Mouse (Mus musculus): ENCODE measurements around the gene Apip.
A peak's percentile ranks its signal among the peaks of the same experiment; 100 is the strongest.

Apip gene

DNA sequence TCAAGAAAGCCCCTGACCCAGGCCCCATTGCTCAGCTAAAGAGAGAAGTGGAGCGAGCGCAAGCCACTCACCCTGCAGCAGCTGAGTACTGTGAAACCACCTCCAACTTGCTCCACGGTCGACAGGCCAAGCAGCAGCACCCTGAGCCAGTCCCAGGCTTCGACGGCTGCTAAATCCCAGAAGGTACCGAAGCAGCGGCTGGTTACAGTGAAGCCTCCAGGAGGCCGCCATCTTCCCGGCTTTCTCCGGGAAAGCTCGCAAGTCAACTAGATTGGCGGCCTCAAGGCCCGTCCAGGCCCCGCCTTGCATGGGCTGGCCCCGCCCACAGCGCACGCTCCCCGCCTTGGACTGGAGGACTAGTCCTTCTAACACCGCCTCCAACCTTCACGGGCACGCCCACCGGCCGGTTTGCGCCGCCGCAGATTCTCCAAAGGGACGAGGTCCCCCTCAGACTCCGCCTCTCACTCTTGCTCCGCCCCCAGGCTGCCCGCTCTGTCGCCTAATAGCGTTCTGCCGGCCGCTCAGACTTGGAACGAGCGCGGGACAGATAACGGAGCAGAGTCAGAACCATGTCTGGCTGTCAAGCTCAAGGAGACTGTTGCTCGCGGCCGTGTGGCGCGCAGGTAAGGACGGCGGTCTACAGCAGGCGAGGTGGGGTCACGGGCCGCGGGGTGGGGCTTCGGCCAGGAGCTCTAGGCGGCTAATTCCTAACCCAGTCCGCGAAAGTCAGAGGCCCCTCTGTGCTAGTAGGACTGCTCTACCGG is at the start of gene Apip, which contains the start of gene Pdhx:
TSS of gene Apip (plus strand) at position 457 of the 764 bp plus-strand sequence.
TSS of gene Pdhx (minus strand) at position 295 of the 764 bp plus-strand sequence.
- DNase-seq: peak; percentile 100

DNA sequence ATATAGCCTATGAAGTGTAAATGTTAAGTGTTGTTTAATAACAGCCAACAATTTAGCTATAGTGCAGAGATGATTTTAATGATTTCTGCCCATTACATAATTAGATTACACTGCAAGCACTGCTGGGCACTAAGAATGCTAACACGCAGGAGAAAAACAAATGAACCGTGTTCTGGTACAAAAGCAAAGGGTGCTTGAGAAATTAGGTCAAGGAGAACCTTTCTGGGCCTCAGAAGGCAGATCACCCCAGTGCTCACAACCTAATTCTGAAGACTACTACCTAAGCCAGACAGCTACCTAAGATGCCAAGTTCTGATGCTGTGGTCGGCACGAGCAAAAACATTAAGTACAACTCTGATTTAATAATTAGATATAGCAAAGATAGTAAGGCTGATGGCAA is 35.6 kb upstream of the Apip start:
- DNase-seq: peak in 1 of 2 experiments; percentile 28

DNA sequence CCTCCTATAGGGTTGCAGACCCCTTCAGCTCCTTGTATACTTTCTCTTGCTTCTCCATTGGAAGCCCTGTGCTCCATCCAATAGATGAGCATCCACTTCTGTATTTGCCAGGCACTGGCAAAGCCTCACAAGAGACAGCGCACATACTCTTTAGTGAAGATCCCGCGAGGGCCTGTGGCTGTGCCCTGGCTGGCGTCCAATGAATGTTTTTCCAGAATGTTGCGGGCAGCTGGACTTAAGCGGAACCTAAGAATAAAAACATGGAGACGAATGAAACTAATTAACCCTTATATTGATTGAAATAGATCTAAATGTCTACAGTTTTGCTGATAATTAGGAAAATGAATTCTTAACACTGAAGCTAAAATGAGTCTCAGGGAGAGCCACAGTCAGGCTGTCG is 32.6 kb upstream of the Apip start:
- peak in 1 of 2 experiments; percentile 27 for DNase-seq

DNA sequence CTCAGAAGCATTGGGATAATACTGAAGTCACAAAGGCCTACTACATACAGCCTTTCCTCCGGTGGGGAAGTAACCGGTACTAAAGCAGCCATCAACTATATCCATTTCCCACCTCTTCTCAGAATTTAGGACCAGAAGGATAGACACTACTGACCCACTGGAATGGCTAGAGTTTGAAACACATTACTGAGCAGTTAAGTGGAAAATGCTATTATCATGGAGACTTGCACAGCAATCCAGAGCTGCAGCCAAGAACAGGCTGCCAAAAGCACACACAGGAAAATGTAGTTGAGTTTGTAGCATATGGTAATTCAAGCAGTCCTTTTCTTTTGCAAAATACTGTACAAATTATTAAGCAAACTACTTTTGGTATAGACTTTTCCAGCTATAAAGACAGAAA is 28.2 kb upstream of the Apip start:
- no peak for DNase-seq

DNA sequence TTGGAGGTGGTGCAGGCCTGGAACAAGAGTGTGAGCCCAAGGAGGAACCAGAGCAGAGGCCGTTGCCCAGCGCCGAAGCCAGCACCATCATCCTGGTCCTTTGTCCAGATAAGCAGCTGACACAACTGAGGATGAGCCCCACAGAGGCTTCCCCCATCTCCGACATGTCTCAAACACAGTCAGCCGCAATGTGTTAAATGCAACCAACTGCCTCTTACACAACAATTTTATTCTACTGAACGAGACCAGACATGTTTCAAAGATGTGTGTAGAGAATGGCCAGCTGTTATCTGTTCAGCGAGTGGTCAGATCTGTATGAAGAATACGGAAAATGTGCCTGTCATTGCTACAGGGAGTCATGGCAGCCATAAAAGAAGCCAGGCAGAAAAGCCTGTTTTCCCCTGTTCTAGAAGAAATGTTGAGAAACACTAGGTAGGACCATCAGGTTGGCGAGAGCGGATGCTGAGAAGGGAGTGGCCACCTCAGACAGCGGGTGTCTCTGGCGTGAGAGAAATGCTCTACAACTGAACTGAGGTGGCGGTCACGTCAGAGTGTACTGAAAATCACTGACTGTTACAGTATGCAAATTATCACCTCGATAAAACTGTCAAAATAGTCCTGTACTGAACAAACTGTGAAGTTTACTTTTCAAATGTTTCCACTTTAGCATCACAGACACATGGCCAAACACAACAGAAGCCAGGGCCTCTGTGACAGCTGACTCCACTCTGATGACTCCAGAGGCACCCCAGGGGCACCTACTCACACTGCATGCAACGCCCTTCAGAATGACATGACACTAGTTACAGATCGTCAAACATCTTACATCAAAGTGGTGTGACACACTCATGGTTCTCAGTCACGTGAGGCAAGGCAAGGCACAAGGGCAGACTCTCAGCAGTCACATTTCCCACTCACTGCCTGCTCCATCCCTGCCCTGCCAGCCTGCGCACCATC is 21.3 kb upstream of the Apip start:
- DNase-seq: no peak

DNA sequence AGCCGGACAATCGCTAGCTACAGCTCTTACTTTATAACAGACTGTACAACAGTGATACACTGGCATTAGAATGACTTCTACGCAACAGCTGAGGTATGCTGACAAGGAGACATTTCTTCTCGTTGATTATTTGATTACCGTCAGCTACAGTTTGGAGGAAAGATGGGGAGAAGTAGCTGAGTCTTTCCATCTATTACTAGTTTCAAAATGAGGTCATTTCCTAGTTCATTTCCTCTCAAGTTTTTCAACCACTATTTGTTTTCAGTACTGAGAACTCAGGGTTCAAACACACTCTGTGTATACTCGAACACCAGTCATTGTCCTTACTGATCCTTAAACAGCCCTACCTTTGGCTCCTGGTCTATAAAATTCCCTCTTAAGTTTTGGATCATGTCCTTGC is 17.7 kb upstream of the Apip start:
- no peak for DNase-seq

DNA sequence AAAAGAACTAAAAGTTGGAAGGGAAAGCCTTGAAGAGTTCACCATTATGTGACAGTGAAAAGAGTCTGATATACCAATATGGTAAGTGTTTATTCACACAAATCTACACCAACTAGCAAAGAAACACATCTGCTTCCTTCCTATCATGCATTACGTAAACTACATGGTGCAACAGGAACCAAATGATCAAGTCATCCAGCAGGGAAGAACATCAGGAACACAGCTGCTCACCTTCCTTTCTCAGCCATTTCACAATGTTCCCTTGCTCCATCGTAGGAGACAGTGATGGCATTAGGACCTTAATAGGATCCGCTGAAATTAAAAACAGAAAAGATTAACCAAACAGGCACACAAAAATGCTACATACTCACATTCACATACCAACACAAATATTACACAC is 15.2 kb upstream of the Apip start:
- no peak for DNase-seq

DNA sequence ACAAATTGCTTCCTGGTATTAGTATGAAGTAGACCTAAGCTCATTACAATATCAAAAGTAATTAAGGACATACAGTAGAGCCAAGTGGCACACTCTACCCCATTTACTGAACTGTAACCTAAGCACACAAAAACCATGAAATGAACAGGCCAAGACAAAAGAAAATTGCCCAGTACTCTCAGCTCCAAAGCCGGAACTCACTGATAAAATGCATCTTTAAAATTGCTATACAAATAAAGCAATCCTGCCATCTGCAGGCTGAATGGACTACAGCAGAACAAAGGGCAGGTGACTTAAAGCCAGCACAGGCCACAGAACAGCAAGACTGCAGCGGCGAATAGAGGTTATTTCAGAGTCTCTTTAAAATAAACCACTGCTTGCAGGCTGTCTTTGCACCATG is 10.6 kb upstream of the Apip start:
- peak; percentile 51 to 75 for DNase-seq

DNA sequence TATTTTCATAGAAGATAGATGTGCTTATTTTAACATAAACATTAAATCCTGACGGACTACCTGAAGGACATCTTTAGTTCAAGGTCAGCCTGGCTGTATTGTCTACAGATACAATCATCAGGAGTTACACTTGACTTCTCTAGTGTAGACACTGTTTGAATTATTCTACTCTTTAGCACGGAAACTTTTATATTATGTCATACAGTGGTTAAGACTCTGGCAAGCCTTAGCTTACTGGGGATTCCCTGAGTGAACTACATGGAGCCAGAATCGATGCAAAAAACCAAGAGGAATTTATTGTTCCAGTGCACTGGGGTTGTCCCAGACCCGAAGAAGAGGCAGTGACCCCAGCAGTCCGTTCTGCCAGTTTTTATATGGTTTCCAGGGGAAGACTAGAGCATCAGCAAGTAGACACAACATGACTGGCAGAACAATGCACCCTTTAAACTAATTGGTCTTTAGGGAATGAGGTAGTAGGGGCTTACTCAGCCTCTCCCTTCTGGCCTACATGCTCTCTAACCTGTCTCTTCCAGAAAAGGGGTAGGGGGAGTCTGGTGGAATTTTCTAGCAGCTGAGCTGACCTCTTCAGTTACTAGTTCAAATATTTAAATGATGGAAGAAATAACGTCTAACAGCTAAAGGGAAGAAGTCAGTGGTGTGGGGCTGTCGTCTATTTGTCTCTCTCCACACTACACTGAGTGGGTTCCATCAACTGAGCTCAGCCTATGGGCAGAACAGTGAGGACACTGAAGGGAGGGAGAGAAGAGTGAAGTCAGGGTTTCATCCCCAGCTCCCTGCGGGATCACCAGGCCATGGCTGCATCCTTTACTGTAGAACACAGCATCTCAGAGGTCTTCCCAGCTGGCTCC is 6.6 kb upstream of the Apip start:
- no peak for DNase-seq

DNA sequence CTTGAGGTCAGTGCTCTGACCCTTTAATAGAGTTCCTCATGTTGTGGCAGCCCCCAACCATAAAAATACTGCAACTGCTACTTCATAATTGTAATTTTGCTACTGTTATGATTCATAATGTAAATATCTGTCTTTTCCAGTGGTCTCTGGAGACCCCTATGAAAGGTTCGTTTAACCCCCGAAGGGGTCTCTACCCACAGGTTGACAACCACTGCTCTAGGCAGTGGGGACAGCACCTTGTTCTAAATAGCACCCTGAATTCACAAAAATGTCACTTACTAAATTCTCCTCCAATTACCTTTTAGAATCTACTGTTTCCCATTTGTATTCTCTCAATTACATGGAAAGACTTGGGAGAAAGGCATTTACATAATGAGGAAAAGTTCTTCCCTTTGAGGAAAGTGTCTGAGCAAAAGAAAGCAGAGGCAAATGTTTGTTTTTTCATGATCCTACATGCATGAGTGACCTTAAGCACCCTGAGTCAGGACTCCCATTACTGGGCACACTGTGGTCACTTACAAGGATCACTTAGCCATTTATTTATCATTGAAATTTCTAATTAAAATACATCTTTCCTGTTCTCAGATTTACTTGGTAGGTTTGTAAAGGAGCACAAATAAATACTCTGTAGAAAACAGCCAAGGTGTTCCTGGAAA is 5.8 kb upstream of the Apip start:
- peak in 1 of 2 experiments; percentile 21 for DNase-seq

DNA sequence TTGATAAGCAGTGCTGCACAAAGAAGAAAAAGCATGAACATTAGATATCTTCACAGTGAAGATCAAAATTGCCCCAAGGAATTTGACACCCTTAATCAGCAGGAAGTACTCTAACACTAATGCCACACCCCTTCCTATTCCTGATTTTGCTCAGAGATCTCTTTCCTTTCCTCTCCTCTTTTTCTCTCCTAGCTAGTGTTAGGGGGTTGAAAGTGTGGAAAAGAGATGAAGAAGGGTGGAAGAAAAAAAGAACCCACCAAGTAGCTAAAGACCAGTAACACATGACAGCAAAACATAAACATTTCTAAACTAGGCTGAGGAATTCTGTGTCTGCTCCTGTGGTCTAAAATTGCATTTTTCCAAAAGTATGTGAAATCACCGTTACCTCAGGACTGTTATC is 4.9 kb upstream of the Apip start:
- DNase-seq: no peak

DNA sequence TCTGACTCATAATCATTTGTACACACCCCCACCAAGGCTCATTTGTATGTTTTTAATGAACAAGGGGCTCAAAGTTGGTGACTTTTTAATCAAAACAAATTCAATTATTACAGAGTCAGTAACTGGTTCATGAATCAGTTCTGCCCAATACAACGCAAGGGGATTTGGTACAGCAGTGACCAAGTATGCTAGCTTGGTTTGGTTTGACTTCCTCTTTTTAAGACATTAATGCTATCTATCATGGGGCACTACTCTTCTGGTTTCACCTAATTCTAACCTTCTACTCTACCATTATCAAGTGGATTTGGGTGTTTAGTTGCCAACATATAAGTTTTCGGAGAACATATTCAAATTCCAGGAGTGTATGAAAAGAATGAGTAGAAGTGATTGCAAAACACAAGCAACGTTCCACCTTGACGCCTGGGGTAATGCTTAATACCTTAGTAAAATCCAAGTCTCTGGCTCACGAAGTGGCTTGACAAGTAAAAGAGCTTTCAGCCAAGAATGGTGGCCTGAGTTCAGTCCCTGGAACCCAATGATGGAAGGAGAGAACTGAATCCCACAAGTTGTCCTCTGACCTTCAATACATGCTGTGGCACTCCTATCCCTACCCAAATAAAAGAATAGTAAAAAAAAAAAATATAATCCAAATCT is 3.6 kb upstream of the Apip start:
- DNase-seq: no peak

DNA sequence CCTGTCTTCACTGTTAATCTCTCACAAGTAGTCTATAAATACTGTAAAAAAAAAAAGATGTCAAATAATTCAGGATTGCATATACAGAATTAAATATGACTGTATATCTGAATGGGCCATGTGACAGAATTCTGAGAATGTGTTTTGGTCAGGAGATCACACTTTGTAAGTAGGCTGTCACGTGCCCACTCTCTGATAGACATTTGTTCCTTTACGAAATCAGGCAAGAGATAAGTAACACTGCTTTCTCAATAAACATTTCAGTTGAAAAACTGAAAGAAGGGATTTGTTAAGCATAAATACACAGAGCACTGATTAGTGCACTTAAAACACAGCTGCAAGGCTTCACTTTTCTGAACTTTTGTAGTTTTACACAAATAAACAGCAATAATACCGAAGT is 2.9 kb upstream of the Apip start:
- DNase-seq: no peak

DNA sequence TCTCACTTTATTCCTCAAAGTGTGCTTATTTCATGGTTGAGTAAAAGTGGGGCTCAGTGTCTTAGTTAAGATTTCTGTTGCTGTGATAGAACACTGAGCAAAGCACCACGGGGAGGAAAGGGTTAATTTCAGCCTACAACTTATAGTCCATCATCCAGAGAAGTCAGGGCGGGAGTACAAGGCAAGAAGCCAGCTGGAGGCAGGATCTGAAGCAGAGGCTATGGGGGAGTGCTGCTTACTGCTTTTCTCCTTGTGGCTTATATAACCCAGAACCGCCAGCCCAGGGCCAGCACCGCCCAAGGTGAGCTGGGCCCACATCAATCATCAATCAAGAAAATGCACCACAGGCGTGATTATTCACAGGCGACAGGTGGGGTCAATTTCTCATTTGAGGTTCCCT is 7.6 kb downstream of the Apip start:
- DNase-seq: peak; percentile 9 to 11

DNA sequence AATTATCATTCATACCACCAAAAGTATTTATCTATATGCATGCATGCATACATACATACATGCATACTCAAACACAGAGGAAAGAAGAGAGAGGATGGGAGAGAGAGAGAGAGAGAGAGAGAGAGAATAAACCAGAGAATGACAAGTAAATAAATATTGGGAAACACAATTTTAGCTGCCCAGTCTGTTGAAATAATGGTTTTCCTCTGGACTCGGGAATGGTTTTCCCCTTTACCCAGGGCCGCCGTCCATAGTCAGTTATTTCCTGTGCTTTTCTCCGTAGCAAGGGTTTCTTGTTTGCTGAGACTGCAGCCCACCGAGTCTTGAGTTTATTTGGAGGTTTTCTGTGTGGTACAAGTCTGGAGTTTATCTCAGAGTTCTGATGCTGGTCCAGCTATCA is 8.2 kb downstream of the Apip start:
- no peak for DNase-seq

DNA sequence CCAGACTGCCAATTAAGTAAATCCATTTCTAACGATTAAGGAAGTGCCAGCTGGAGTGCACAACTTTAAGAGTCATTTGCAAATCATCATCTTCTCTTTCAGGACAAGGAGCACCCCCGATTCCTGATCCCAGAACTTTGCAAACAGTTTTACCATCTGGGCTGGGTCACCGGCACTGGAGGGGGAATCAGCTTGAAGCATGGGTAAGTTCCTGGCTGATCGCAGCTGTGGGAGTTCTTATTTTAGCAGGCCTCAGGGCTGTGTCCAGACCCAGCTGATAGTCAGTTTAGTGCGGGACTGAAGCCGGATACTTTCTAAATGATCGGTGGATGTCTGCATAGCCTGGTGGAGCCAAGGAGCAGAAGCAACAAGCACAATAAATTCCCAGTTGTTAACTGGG is 9.4 kb downstream of the Apip start:
- no peak for DNase-seq

DNA sequence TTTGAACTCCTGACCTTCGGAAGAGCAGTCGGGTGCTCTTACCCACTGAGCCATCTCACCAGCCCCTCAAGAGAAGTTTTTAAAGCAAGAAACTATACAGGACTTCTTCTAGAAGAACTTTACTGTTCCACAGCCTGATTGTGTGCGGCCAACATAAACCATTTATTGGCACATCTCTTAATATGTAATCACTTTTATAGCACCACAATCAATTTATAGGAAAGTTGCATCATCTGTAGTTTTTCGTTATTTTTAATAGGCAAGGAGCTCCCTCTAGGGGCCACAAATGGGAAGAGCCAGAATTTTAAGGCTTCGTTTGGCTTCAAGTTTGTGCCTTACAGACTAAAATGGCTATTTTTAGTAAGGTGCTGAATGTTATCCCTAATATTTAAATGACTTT is 11.0 kb downstream of the Apip start:
- DNase-seq: peak; percentile 8 to 36

DNA sequence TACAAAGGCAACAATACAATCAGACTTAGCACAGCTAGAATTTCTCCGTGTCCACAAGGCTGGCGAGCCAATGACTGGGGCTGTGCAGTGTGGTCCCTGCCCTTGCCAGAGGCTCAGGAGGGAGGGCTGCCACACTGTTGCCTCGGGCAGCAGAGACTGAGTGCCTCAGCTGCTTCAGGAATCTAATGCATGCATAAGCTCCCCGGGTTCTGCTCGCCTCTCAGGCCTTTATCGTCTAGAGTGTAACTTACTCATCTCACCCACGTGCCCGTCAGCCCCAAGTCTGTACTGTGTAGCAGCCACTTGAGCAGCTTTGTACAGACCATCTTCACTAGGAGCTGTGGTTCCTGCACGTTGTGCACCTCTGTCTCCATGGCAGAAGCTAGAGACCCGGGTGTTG is 12.2 kb downstream of the Apip start:
- no peak for DNase-seq

DNA sequence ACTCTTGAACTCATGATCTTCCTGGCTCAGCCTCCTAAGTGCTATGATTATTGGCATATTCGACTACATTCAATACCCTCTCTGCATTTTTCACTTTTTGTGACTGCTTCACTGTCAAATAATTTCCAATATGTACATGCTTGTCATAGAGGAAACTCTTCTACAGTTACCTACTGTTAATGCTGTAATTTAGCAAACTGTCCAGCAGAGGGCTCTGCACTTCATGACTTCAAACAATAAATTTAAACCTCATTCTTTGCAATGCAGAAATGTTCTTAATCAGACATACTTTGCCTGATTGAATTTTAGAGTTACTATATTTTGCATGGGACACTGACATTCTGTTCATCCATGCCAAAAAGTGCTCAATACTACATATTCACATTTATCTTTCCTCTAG is 13.0 kb downstream of the Apip start:
- DNase-seq: peak; percentile 33 to 46

DNA sequence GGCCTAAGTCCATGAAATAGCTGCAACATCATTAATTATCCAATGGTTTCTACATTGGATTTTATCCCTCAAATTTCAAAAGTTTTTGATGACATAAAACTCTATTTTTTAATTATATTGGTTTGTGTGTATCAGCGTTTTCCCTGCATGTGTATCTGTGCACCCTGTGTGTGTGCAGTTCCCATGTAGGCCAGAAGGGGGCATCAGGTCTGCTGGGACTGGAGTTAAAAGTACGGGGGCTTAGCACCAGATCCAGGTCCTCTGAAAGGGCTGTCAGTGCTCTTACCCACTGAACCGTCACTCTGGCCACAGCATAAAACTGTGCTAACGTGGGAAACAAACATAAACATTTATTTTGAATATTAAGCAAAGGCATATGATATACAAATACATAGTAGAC is 14.6 kb downstream of the Apip start:
- no peak for DNase-seq

DNA sequence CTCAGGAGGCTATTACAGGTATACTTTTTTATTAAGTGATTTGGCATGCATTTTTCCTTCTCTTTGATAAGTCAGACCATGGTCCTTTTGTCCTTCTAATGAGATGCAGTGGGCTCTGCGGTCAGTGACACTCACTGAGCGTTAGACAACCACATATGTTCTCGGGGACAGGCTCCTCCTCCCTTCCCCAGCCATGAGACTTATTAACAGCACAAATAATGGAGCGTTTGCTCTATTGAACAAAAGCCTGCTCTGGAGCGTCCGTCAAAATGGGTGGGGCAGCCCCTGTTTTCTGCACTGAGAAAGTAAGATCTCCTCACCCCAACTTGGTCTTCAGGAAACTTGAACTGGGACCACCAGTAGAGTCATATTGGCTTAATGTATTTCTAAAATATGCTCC is 16.0 kb downstream of the Apip start:
- no peak for DNase-seq

DNA sequence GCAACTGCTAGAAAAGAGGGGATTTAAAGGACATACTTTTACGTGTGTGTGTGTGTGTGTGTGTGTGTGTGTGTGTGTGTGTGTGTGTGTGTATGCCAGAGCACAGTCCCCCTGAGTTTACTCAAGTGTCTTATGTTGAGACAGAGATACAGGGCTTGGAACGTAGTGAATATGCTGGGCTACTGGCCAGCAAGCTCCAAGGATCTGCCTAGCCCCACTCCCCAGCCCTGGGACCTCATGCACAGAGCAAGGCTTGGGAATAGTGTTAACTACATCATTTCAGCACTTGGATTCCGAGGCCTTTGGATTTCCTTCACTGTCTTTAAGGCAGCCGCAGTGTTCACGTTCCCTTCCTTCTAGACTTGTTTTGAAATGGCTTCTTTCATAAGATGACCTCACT is 29.1 kb downstream of the Apip start:
- no peak for DNase-seq
